Mouse (Mus musculus): ENCODE measurements around the gene Sec16b.

Sec16b gene

GRCm38 (mm10) chr1:157560654-157561386 lies 54.3 kb downstream of the Sec16b start:
- DNase-seq, result peak; percentile 25

GRCm38 (mm10) chr1:157567819-157568218 lies 61.3 kb downstream of the Sec16b start:
- DNase-seq, result no peak

- no peak for DNase-seq
Measured at GRCm38 (mm10) chr1:157569263-157570090, 62.9 kb downstream of the Sec16b start.

GRCm38 (mm10) chr1:157575316-157575715 lies 68.8 kb downstream of the Sec16b start:
- no peak for DNase-seq

GRCm38 (mm10) chr1:157578336-157578735 lies 71.8 kb downstream of the Sec16b start:
- DNase-seq, result no peak

- no peak for DNase-seq
Measured at GRCm38 (mm10) chr1:157586556-157586955, 80.0 kb downstream of the Sec16b start.

GRCm38 (mm10) chr1:157592039-157592438 lies 85.5 kb downstream of the Sec16b start:
- no peak for DNase-seq

- no peak for DNase-seq
Measured at GRCm38 (mm10) chr1:157594561-157594960, 88.0 kb downstream of the Sec16b start.

- DNase-seq, result no peak
Measured at GRCm38 (mm10) chr1:157595165-157595564, 88.6 kb downstream of the Sec16b start.

- no peak for DNase-seq
Measured at GRCm38 (mm10) chr1:157604513-157604912, 98.0 kb downstream of the Sec16b start.

Data from kidney, postnatal 14 days (tissue).